Mouse (Mus musculus) G1E (cell line): ENCODE measurements at regions not wholly inside any gene's neighbourhood (a gene's known extent, or its start where the extent isn't known, plus 50 kb on each side); places are given as distances from the start of the nearest gene placed in this dataset.

Source experiments
- ATAC-seq: 2 replicates; pipeline ENCODE4 v1.8.0; 2016; ENCODE audit warnings: mild to moderate bottlenecking; ENCODE audit not compliant: insufficient number of reproducible peaks, poor library complexity, low FRiP score, severe bottlenecking; ENCODE audit errors: extremely low read depth
- DNase-seq: peaks from one replicate; pipeline ENCODE4 v3.0.0; 2012; ENCODE audit warnings: low spot score
- H3K27me3 ChIP-seq: 2 replicates; pipeline ENCODE4 v1.6.1; 2012; ENCODE audit warnings: mild to moderate bottlenecking, low read length, inconsistent platforms; ENCODE audit not compliant: insufficient read depth
- H3K36me3 ChIP-seq: replicated peaks from 2 replicates; pipeline ENCODE3; 2012; ENCODE audit warnings: mild to moderate bottlenecking, inconsistent platforms
- H3K4me1 ChIP-seq: 2 replicates; pipeline ENCODE4 v1.6.1; 2012; ENCODE audit warnings: low read depth, low read length, inconsistent platforms, mixed read lengths; ENCODE audit not compliant: insufficient read depth
- H3K4me3 ChIP-seq: 2 replicates; pipeline ENCODE4 v1.5.1; 2012; ENCODE audit warnings: low read depth, mild to moderate bottlenecking, inconsistent platforms, low read length, moderate library complexity, mixed read lengths
- H3K9me3 ChIP-seq: replicated peaks from 2 replicates; pipeline ENCODE4 v1.6.1; 2012; ENCODE audit warnings: inconsistent platforms
- CTCF ChIP-seq: IDR thresholded peaks from 2 replicates; pipeline ENCODE4 v1.5.1; 2012; ENCODE audit warnings: low read depth, low read length, inconsistent platforms, mixed read lengths
- GATA1 ChIP-seq: IDR thresholded peaks from 2 replicates; pipeline ENCODE4 v1.6.1; 2012; ENCODE audit warnings: borderline replicate concordance, low read length, inconsistent platforms, mixed read lengths
- GATA2 ChIP-seq: IDR thresholded peaks from 2 replicates; pipeline ENCODE4 v1.6.1; 2012; ENCODE audit warnings: low read depth, low read length, inconsistent platforms, borderline replicate concordance
- POLR2AphosphoS5 ChIP-seq: IDR thresholded peaks from 2 replicates; pipeline ENCODE4 v1.6.1; 2012; ENCODE audit warnings: low read depth, low read length, inconsistent platforms; ENCODE audit not compliant: insufficient replicate concordance
- TAL1 ChIP-seq: conservative IDR thresholded peaks from 2 replicates; pipeline ENCODE4 v1.6.1; 2012; ENCODE audit warnings: low read depth, low read length, inconsistent platforms, mixed read lengths

DNA sequence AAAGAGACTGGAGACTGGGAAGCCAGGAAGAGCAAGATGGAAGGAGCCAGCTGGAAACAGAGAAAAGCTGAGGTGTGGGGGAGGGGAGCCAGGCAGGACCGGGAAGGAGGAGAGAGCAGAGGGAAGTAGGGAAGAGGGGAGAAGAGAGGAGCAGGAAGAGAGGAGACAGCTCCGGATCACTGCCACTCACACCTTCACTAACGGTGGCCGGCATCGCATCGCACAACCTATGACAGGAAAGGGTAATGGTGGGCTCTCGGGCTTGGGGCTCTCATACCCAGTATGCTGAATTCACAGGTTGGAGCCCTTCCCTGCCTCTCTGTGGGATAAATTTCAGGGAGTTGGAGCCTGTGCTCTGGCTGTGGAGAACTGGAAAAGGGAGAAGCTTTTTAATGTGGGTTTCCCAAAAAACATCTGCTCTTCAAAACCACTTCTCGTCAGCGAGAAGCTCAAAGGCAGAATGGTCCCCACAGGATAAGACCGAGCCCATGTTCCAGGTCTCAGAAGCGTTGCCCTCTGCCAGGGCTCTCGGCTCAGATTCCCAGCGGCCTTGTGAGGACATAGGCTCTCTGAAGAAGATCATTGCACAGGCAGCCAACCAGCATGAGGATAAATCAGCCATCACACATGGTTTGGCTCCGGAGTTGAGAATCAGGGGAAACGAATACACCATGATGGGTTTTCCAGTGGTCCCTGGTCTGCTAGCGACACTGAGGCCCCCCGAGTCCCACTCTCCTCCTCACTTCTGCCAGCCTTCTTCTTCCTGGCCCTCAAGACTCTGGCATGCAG lies 53.8 kb upstream of the Coro2b start:
- no peaks in the 10 kb centered on the region for H3K9me3 ChIP-seq
- H3K36me3 ChIP-seq, result no peaks in the 10 kb centered on the region
- DNase-seq, result no peak
- H3K27me3 ChIP-seq, result 0 out of 2 replicates have a peak, but pooled peaks cover 3% of the 10 kb centered on the region
- no peak overlapping the region for H3K4me3 ChIP-seq
- ATAC-seq, result no peak
- TF ChIP-seq POLR2AphosphoS5 (no peak), GATA1 (no peak), TAL1 (no peak), CTCF (no peak), GATA2 (no peak)
- H3K4me1 ChIP-seq, result no peaks in the 10 kb centered on the region

DNA sequence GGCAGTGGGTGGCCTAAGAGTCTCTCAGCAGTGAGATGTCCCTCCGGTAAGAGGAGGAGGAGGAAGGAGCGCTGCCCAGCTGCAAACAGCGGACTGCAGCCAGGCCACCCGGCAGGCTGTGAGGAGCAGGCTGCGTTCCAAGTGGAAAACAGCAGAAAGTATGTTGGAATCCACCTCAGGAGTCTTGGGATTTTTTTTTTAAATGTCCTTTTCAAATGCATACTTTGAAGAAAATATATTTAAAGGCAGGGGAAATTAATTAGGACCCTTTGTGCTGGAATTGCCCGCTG lies 54.3 kb upstream of the Coro2b start:
- no peaks in the 10 kb centered on the region for H3K9me3 ChIP-seq
- ATAC-seq, result no peak

DNA sequence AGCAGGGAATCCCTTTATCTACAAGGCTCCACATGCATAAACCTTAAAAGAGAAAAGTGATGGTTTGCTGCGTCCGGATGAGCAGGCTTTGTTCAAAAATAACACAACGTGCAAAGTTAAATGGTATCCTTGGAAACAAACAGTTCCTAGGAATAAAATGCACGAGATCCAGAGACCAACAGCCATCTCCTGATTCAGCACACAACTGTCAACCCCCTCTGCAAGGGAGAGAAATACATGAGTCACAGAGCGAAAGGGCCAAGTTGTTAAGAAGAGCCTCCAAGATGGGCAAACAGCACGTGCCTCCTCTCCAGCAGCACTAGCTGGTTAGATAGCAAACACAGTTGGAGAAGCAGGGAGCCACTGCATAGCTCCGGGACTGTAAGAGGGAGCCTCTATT lies 61.2 kb upstream of the Coro2b start:
- no peak for ATAC-seq
- Histone ChIP-seq H3K4me1 (no peaks in the 10 kb centered on the region), H3K27me3 (peaks cover 3% of the 10 kb centered on the region; the same call in 1 of the 2 replicates), H3K4me3 (no peak overlapping the region), H3K9me3 (no peaks in the 10 kb centered on the region), H3K36me3 (no peaks in the 10 kb centered on the region)
- DNase-seq, result no peak
- no peak for TF ChIP-seq GATA2
- TF ChIP-seq GATA1, result no peak
- TF ChIP-seq CTCF, result no peak
- no peak for TF ChIP-seq TAL1
- no peak for TF ChIP-seq POLR2AphosphoS5

More for the DNA sequence above, 54.3 kb upstream of the Coro2b start:
- Histone ChIP-seq H3K4me1 (no peaks in the 10 kb centered on the region), H3K4me3 (no peak overlapping the region), H3K36me3 (no peaks in the 10 kb centered on the region), H3K27me3 (0 out of 2 replicates have a peak, but pooled peaks cover 3% of the 10 kb centered on the region)
- no peak for DNase-seq
- no peak for TF ChIP-seq POLR2AphosphoS5
- no peak for TF ChIP-seq TAL1
- no peak for TF ChIP-seq GATA2
- TF ChIP-seq CTCF, result no peak
- TF ChIP-seq GATA1, result no peak

DNA sequence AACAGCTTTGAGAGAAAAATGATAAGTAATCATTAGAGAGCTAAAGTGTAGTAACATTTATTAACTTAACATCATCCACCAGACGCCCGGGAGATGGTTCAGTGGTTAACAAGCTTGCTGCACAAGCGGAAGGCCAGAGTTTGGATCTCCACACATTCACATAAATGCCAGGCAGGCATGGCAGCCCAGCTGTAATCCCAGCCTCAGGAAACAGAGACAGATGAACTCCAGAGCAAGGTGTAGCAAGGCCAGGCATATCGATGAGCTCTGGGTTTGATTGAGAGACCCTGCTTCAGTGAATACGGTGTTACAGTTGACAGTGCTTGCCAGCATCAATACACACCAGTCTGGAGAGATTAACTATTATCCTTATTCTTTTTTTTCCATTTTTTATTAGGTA lies 62.1 kb upstream of the Coro2b start:
- H3K36me3 ChIP-seq, result no peaks in the 10 kb centered on the region
- H3K4me3 ChIP-seq, result no peak overlapping the region
- no peaks in the 10 kb centered on the region for H3K9me3 ChIP-seq
- TF ChIP-seq CTCF, result no peak
- TF ChIP-seq GATA2, result no peak
- no peak for TF ChIP-seq TAL1
- no peak for TF ChIP-seq GATA1
- no peak for DNase-seq
- ATAC-seq, result no peak
- H3K4me1 ChIP-seq, result no peaks in the 10 kb centered on the region
- peaks cover 3% of the 10 kb centered on the region; the same call in 1 of the 2 replicates for H3K27me3 ChIP-seq

DNA sequence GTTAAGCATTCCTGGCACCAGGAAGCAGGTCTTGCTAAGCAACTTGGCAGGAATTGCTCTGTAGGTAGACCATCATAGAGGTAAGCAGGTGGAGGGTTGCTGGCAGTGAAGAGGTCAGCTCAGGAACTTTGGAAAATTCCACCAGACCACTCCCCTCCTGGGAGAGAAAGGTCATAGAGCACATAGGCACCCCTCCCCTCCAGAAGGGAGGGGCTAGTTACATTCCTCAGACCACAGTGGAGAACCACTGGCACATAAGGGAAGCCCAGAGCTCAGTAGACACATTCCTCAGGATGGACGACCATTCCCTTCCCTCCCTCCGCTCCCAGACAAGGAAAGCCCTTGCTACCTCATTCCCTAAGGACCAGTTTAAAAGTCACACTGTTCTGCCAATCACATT lies 67.1 kb upstream of the Itga11 start:
- no peak for TF ChIP-seq GATA1
- no peaks in the 10 kb centered on the region for H3K9me3 ChIP-seq
- DNase-seq (no peak), ATAC-seq (no peak)
- peaks cover 16% of the 10 kb centered on the region for H3K27me3 ChIP-seq
- H3K4me3 ChIP-seq, result no peak overlapping the region
- no peaks in the 10 kb centered on the region for H3K36me3 ChIP-seq
- no peaks in the 10 kb centered on the region for H3K4me1 ChIP-seq

DNA sequence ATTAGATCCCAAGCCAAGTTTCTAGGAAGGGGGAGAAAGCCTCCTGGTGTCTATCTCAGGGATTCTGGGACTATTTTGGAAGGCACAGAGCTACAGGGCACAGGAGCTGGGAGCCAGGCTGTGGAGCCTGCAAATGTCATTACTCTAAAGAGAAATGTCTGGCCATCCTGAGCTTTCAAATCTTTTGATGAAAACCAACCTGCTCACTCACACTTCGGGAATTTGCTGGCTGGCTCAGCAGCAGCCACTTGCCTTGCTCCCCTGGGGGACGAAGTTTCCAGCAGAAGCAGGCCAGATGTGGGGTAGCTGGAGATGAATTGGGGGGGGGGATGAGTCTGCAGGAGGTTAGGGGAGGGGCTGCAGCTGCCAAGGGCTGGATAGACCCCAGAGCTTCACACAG lies 66.2 kb upstream of the Itga11 start:
- ATAC-seq (no peak), DNase-seq (no peak)

DNA sequence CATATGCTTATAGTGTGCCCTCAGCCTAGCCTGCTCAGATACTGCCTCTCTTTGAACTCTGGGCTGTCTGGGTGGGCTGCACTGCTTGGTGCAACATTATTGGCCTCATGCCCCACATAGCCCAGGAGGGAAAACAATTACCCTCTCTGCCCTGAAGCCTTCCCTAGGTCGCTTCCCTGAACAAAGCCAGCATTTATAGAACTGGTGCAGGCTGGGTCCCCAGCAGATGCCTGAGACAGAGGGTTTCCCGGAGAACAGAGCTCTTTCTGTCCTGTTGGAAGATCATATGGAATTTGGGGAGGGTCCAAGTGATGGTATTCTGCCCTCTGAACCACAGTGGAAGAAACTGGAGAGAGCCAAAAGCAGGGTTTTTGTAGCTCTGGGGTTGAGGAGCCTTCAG lies 64.6 kb upstream of the Itga11 start:
- Histone ChIP-seq H3K36me3 (no peaks in the 10 kb centered on the region), H3K27me3 (peaks cover 16% of the 10 kb centered on the region), H3K9me3 (no peaks in the 10 kb centered on the region), H3K4me1 (no peaks in the 10 kb centered on the region), H3K4me3 (no peak overlapping the region)
- DNase-seq (no peak), ATAC-seq (no peak)
- TF ChIP-seq POLR2AphosphoS5 (no peak), CTCF (no peak), GATA2 (no peak), GATA1 (no peak), TAL1 (no peak)

More for the DNA sequence above, 66.2 kb upstream of the Itga11 start:
- peaks cover 21% of the 10 kb centered on the region for H3K27me3 ChIP-seq
- H3K4me3 ChIP-seq, result no peak overlapping the region
- H3K4me1 ChIP-seq, result no peaks in the 10 kb centered on the region
- H3K36me3 ChIP-seq, result no peaks in the 10 kb centered on the region
- no peak for TF ChIP-seq GATA2
- no peak for TF ChIP-seq POLR2AphosphoS5
- no peak for TF ChIP-seq GATA1
- no peak for TF ChIP-seq CTCF
- TF ChIP-seq TAL1, result no peak
- H3K9me3 ChIP-seq, result no peaks in the 10 kb centered on the region
